ENCODE assay signal across 8 mouse cellular contexts in the genomic region with DNA sequence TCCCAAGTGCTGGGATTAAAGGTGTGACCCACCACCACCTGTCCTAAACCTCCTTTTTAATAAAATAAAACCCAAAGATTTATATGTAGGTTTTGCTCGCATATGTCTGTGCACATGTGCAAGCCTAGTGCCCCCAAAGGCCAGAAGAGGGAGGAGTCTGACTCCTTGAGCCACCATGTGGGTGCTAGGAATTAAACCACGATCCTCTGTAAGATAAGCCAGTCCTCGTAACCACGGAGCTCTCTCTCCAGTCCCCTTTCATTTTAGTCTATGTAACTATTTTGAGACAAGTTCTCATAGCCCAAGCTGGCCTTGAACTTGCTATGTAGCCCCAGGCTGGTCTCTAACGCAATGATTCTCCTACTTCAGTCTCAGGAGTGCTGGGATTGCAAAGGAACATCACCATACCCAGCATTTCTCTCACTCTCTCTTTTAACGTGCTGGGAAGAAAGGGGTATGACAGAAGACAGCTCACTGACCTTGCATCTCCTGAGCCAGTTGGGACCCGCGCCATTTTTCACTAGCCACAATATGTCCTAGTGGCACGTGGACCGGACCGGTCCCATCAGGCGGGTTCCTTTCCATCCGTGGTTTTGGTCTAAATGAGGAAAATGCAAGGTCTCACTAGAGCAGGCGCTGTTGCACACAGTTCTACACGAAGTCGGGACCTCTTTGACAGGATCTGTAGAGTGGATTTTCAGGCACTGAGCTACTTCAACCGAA. TPM values are rescaled to one million over a fixed set of nuclear protein-coding genes. Genes with fewer than 3 reads are reported as not detected.
A peak's percentile ranks its signal among the peaks of the same experiment; 100 is the strongest.
DNase-seq lines count a peak whose midpoint lies in the region; ATAC-seq and TF ChIP-seq lines count a peak whose summit lies in the region.
"Had no signal": no experiment of that assay in that cellular context is flagged by ENCODE, and none has a peak within 500 bp of the region (broad histone marks: within the 10 kb centered on the region; RNA-seq: fewer than 3 reads in every experiment).

No protein-coding gene starts in this region.

- peak; percentile 16 for DNase-seq in thymus, postnatal 0 days (ENCODE audit: low spot score)
- no peak for DNase-seq in thymus, adult 18-20 months
- peak; percentile 30 for DNase-seq in cerebellum, adult 8-10 months
- DNase-seq in forebrain, postnatal 0 days = no peak
- DNase-seq in limb, embryonic 14.5 days (ENCODE audit: low spot score) = no peak
- DNase-seq in ovary, adult 18-20 months (ENCODE audit: low spot score) = no peak

- TF ChIP-seq POLR2A in limb, embryonic 14.5 days (IDR thresholded peaks at IDR 0.05; ENCODE audit: borderline replicate concordance, extremely low read depth, insufficient read depth, insufficient read length) = no peak

- peak overlapping the region; percentile 47 for H3K9ac ChIP-seq in forebrain, postnatal 0 days
- H3K9ac ChIP-seq in limb, embryonic 14.5 days (ENCODE audit: low read depth, low read length, severe bottlenecking) = peak overlapping the region; percentile 47
- H3K9ac ChIP-seq in neural tube, embryonic 14.5 days (replicated peaks; ENCODE audit: low read depth, low read length) = peak overlapping the region; percentile 48

- peaks cover 13% of the 10 kb centered on the region for H3K4me1 ChIP-seq in forebrain, postnatal 0 days (ENCODE audit: insufficient read depth)
- peaks cover 13% of the 10 kb centered on the region for H3K4me1 ChIP-seq in limb, embryonic 14.5 days (ENCODE audit: control insufficient read depth, insufficient read depth, low read length)
- H3K4me1 ChIP-seq in neural tube, embryonic 14.5 days (ENCODE audit: control insufficient read depth, insufficient read depth, low read length) = peaks cover 14% of the 10 kb centered on the region

- no peaks in the 10 kb centered on the region for H3K27me3 ChIP-seq in forebrain, postnatal 0 days (ENCODE audit: insufficient read depth, low read length)
- H3K27me3 ChIP-seq in limb, embryonic 14.5 days (ENCODE audit: control insufficient read depth, insufficient read depth, low read length) = no peaks in the 10 kb centered on the region
- no peaks in the 10 kb centered on the region for H3K27me3 ChIP-seq in neural tube, embryonic 14.5 days (ENCODE audit: control insufficient read depth, insufficient read depth, low read length)

- H3K4me3 ChIP-seq in forebrain, postnatal 0 days (ENCODE audit: low read depth, low read length) = peak overlapping the region; percentile 55
- H3K4me3 ChIP-seq in limb, embryonic 14.5 days (replicated peaks; ENCODE audit: low read length) = peak overlapping the region; percentile 63
- peak overlapping the region; percentile 63 for H3K4me3 ChIP-seq in neural tube, embryonic 14.5 days (ENCODE audit: low read depth, low read length)

- TF ChIP-seq CTCF in forebrain, postnatal 0 days (IDR thresholded peaks at IDR 0.05; ENCODE audit: low read depth) = no peak

- peaks cover 18% of the 10 kb centered on the region for H3K36me3 ChIP-seq in forebrain, postnatal 0 days (ENCODE audit: insufficient read depth)
- peaks cover 24% of the 10 kb centered on the region for H3K36me3 ChIP-seq in limb, embryonic 14.5 days (ENCODE audit: control insufficient read depth, insufficient read depth, low read length)
- 0 out of 2 replicates have a peak, but pooled peaks cover 4% of the 10 kb centered on the region for H3K36me3 ChIP-seq in neural tube, embryonic 14.5 days (ENCODE audit: control insufficient read depth, insufficient read depth, low read length)

- H3K27ac ChIP-seq in forebrain, postnatal 0 days (ENCODE audit: low read depth, low read length) = no peak overlapping the region
- no peak overlapping the region for H3K27ac ChIP-seq in limb, embryonic 14.5 days (replicated peaks; ENCODE audit: low read depth, low read length)
- H3K27ac ChIP-seq in neural tube, embryonic 14.5 days (ENCODE audit: low read depth, low read length) = no peak overlapping the region

- WGBS in forebrain, postnatal 0 days = 16% methylated on average over 17 of the region's 17 CpGs
- 13% methylated on average over 17 of the region's 17 CpGs for WGBS in limb, embryonic 14.5 days
- WGBS in neural tube, embryonic 14.5 days = 16% methylated on average over 17 of the region's 17 CpGs

- H3K4me2 ChIP-seq in forebrain, postnatal 0 days (ENCODE audit: low read depth) = peak overlapping the region; percentile 65
- peak overlapping the region; percentile 77 for H3K4me2 ChIP-seq in limb, embryonic 14.5 days (replicated peaks; ENCODE audit: low read depth, low read length, severe bottlenecking)
- H3K4me2 ChIP-seq in neural tube, embryonic 14.5 days (ENCODE audit: low read depth, low read length) = peak overlapping the region; percentile 50

- ATAC-seq in forebrain, postnatal 0 days = peak; percentile 4; the same call in 1 of the 2 replicates
- ATAC-seq in limb, embryonic 14.5 days (ENCODE audit: low FRiP score, low read depth) = no peak
- no peak for ATAC-seq in neural tube, embryonic 14.5 days (ENCODE audit: low read depth)

- H3K9me3 ChIP-seq in forebrain, postnatal 0 days (ENCODE audit: low read length) = no peaks in the 10 kb centered on the region
- H3K9me3 ChIP-seq in limb, embryonic 14.5 days (ENCODE audit: control insufficient read depth, low read length) = no peaks in the 10 kb centered on the region
- no peaks in the 10 kb centered on the region for H3K9me3 ChIP-seq in neural tube, embryonic 14.5 days (ENCODE audit: control insufficient read depth, low read length)

RNA-seq across cellular contexts. Expression of gene Faap24, which starts 0.7 kb away (rescaled TPM):
- polyA plus RNA-seq in thymus, postnatal 0 days (2015; fragmentation: Nextera tagmentation; extraction: Ambion mirVana) = 30.7 and 35.4 TPM in 2 replicates
- total RNA-seq in forebrain, postnatal 0 days (2014; rRNA removed) = 8.8 and 9.8 TPM in 2 replicates
- polyA plus RNA-seq in forebrain, postnatal 0 days (2015; fragmentation: Nextera tagmentation; extraction: Ambion mirVana) = 12.9 and 14.7 TPM in 2 replicates
- 5.1 and 5.7 TPM in 2 replicates for polyA plus RNA-seq in limb, embryonic 14.5 days (2012; rRNA removed)
- polyA plus RNA-seq in limb, embryonic 14.5 days (2014; fragmentation: Nextera tagmentation; extraction: Ambion mirVana) = 13.0 and 14.3 TPM in 2 replicates
- 16.6 and 17.8 TPM in 2 replicates for polyA plus RNA-seq in neural tube, embryonic 14.5 days (2014; fragmentation: Nextera tagmentation; extraction: Ambion mirVana)

RNA-seq across cellular contexts. Expression of gene Cep89, which starts 0.9 kb away (rescaled TPM):
- polyA plus RNA-seq in thymus, postnatal 0 days (2015; fragmentation: Nextera tagmentation; extraction: Ambion mirVana) = 28.5 and 30.8 TPM in 2 replicates
- total RNA-seq in forebrain, postnatal 0 days (2014; rRNA removed) = 11.9 and 12.1 TPM in 2 replicates
- polyA plus RNA-seq in forebrain, postnatal 0 days (2015; fragmentation: Nextera tagmentation; extraction: Ambion mirVana) = 22.2 and 28.2 TPM in 2 replicates
- polyA plus RNA-seq in limb, embryonic 14.5 days (2012; rRNA removed) = 25.8 and 32.9 TPM in 2 replicates
- 25.7 and 28.0 TPM in 2 replicates for polyA plus RNA-seq in limb, embryonic 14.5 days (2014; fragmentation: Nextera tagmentation; extraction: Ambion mirVana)
- 24.2 and 25.1 TPM in 2 replicates for polyA plus RNA-seq in neural tube, embryonic 14.5 days (2014; fragmentation: Nextera tagmentation; extraction: Ambion mirVana)

RNA-seq across cellular contexts. Expression of gene Slc7a9, which starts 52.7 kb away (rescaled TPM):
- polyA plus RNA-seq in thymus, postnatal 0 days (2015; fragmentation: Nextera tagmentation; extraction: Ambion mirVana) = not detected in 2 replicates
- total RNA-seq in forebrain, postnatal 0 days (2014; rRNA removed) = not detected in 2 replicates
- 0.11 TPM in 1 of 2 replicates, not detected in the other for polyA plus RNA-seq in forebrain, postnatal 0 days (2015; fragmentation: Nextera tagmentation; extraction: Ambion mirVana)
- polyA plus RNA-seq in limb, embryonic 14.5 days (2012; rRNA removed) = 0.59 and 0.70 TPM in 2 replicates
- 0.50 TPM in 1 of 2 replicates, not detected in the other for polyA plus RNA-seq in limb, embryonic 14.5 days (2014; fragmentation: Nextera tagmentation; extraction: Ambion mirVana)
- polyA plus RNA-seq in neural tube, embryonic 14.5 days (2014; fragmentation: Nextera tagmentation; extraction: Ambion mirVana) = 0.19 TPM in 1 of 2 replicates, not detected in the other
- total RNA-seq: hematopoietic stem cell, adult 5-6 weeks had no signal

Comparison
In these comparisons a context has a peak if more than half of its experiments do, and no peak if none do; other contexts are left out.
1. DNase-seq: peak in thymus, postnatal 0 days (single experiment) and cerebellum, adult 8-10 months (single experiment); none in thymus, adult 18-20 months (0 of 2), forebrain, postnatal 0 days (single experiment), limb, embryonic 14.5 days (single experiment) and ovary, adult 18-20 months (single experiment).
2. Peak in every context shown above with its lines, with median percentiles within 50 percentile points of each other: H3K4me2 ChIP-seq, H3K4me3 ChIP-seq and H3K9ac ChIP-seq.